Mouse (Mus musculus) cerebellum, adult 18-20 months (tissue): ENCODE results near the gene Bsdc1.
A peak's percentile ranks its signal among the peaks of the same experiment; 100 is the strongest.

ENCODE experiments used
- DNase-seq, 2 experiments: peaks; one replicate each; pipeline ENCODE4 v3.0.0; 2021

Bsdc1 gene

GRCm38 (mm10) chr4:129490972-129491880, 29.8 kb downstream of the Bsdc1 start, which contains the start of the genes Tssk3 and Fam229a:
Tssk3 (minus strand) TSS chr4:129491022.
Fam229a (plus strand) TSS chr4:129491190.
- DNase-seq = peak; percentile 55 to 61

GRCm38 (mm10) chr4:129494681-129495080, 33.3 kb downstream of the Bsdc1 start:
- DNase-seq = no peak

GRCm38 (mm10) chr4:129495672-129496562, 34.5 kb downstream of the Bsdc1 start:
- DNase-seq = no peak

- no peak for DNase-seq
Measured at GRCm38 (mm10) chr4:129496631-129497030, 35.2 kb downstream of the Bsdc1 start.

- DNase-seq = no peak
Measured at GRCm38 (mm10) chr4:129498941-129499340, 37.6 kb downstream of the Bsdc1 start.

- no peak for DNase-seq
Measured at GRCm38 (mm10) chr4:129500017-129500416, 38.6 kb downstream of the Bsdc1 start.

- peak; percentile 41 to 50 for DNase-seq
Measured at GRCm38 (mm10) chr4:129500607-129501566, 39.5 kb downstream of the Bsdc1 start.

- no peak for DNase-seq
Measured at GRCm38 (mm10) chr4:129502327-129502888, 41.0 kb downstream of the Bsdc1 start.

- DNase-seq = no peak
Measured at GRCm38 (mm10) chr4:129502901-129503444, 41.6 kb downstream of the Bsdc1 start.

GRCm38 (mm10) chr4:129505511-129505910, 44.1 kb downstream of the Bsdc1 start:
- no peak for DNase-seq

- no peak for DNase-seq
Measured at GRCm38 (mm10) chr4:129507434-129508236, 46.3 kb downstream of the Bsdc1 start.

GRCm38 (mm10) chr4:129508237-129508515, 46.8 kb downstream of the Bsdc1 start:
- no peak for DNase-seq

GRCm38 (mm10) chr4:129508834-129509600, 47.6 kb downstream of the Bsdc1 start:
- DNase-seq = no peak

- no peak for DNase-seq
Measured at GRCm38 (mm10) chr4:129509650-129510049, 48.3 kb downstream of the Bsdc1 start.

- DNase-seq = no peak
Measured at GRCm38 (mm10) chr4:129510723-129511412, 49.5 kb downstream of the Bsdc1 start.

GRCm38 (mm10) chr4:129511413-129512096, 50.2 kb downstream of the Bsdc1 start:
- no peak for DNase-seq

- DNase-seq = peak in 1 of 2 experiments; percentile 25
Measured at GRCm38 (mm10) chr4:129513086-129513767, 51.8 kb downstream of the Bsdc1 start, which contains the start of gene Marcksl1. Marcksl1 (plus strand) TSS chr4:129513581.

GRCm38 (mm10) chr4:129513891-129514290, 52.5 kb downstream of the Bsdc1 start:
- no peak for DNase-seq
